Mouse (Mus musculus) thymus, postnatal 25 days (tissue): Measurements from ENCODE around the gene Gm10309.

Experiments
- DNase-seq: peaks from one replicate; pipeline ENCODE4 v3.0.0; 2022

Gm10309 gene

GRCm38 (mm10) chr17:86467967-86468366 lies 37.1 kb downstream of the Gm10309 start:
- no peak for DNase-seq

- DNase-seq: no peak
These were observed 37.6 kb downstream of the Gm10309 start for GRCm38 (mm10) chr17:86467291-86467898.

- DNase-seq: no peak
These were observed 38.2 kb downstream of the Gm10309 start for GRCm38 (mm10) chr17:86466871-86467270.

- no peak for DNase-seq
These were observed 38.6 kb downstream of the Gm10309 start for GRCm38 (mm10) chr17:86466412-86466811.

- no peak for DNase-seq
These were observed 39.2 kb downstream of the Gm10309 start for GRCm38 (mm10) chr17:86465865-86466264.

- DNase-seq: no peak
These were observed 40.2 kb downstream of the Gm10309 start for GRCm38 (mm10) chr17:86464689-86465363.

- no peak for DNase-seq
These were observed 40.8 kb downstream of the Gm10309 start for GRCm38 (mm10) chr17:86464197-86464596.

GRCm38 (mm10) chr17:86463369-86463768 lies 41.7 kb downstream of the Gm10309 start:
- no peak for DNase-seq

- no peak for DNase-seq
These were observed 44.2 kb downstream of the Gm10309 start for GRCm38 (mm10) chr17:86460645-86461430.

- no peak for DNase-seq
These were observed 46.6 kb downstream of the Gm10309 start for GRCm38 (mm10) chr17:86458302-86458980.

- no peak for DNase-seq
These were observed 48.5 kb downstream of the Gm10309 start for GRCm38 (mm10) chr17:86456512-86456911.

GRCm38 (mm10) chr17:86454351-86454706 lies 50.7 kb downstream of the Gm10309 start:
- no peak for DNase-seq

- DNase-seq: no peak
These were observed 51.2 kb downstream of the Gm10309 start for GRCm38 (mm10) chr17:86453673-86454350.

GRCm38 (mm10) chr17:86452934-86453333 lies 52.1 kb downstream of the Gm10309 start:
- DNase-seq: no peak
